Mouse (Mus musculus): ENCODE results near the gene Rasd1.

DNA sequence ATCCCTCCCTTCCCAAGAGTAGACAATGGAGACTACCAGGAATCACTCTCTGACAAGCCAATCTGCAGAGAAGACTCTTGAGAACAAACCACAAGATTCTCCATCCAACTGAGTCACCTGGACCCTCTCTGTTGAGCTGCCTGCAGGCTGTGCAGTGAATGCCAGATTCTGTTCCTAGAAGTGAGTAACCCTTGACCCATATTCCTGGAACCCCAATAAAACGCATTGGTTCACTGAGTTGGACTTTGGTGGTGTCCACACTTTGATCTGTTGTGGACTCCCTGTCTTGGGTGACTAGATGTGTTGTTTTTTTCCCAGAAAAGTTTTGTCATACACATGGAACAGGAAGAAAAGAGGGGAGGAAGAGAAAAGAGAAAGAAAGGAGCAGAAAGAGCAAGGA lies 24.9 kb downstream of the Rasd1 start:
- no peak for TF ChIP-seq CTCF (IDR thresholded peaks at IDR 0.05; ENCODE audit: low read depth)
- TF ChIP-seq EP300 (optimal IDR thresholded peaks at IDR 0.05): no peak

All from stomach, postnatal 0 days (tissue).